Mouse (Mus musculus) monocyte, adult 5-6 weeks (primary cell): ENCODE results near the gene 4930451I11Rik. TPM values are rescaled to one million over a fixed set of nuclear protein-coding genes. Genes with fewer than 3 reads are reported as not detected.

Experiments used
- ATAC-seq: fragments of 153-309, 156-312 bp; replicated peaks from 2 replicates; pipeline ENCODE4 v1.8.0; 2017; ENCODE audit warnings: mild to moderate bottlenecking; ENCODE audit not compliant: low TSS enrichment, insufficient number of reproducible peaks, severe bottlenecking, poor library complexity, low FRiP score
- total RNA-seq: library from RNA; stranded (forward); fragments of 200-1000, 200-491, 200-594 nt; gene quantifications from 3 replicates; pipeline ENCODE4 v1.2.3, GENCODE M21; 2017

Gene 4930451I11Rik
- total RNA-seq, 1 experiment from 2014 or later, result not detected

DNA sequence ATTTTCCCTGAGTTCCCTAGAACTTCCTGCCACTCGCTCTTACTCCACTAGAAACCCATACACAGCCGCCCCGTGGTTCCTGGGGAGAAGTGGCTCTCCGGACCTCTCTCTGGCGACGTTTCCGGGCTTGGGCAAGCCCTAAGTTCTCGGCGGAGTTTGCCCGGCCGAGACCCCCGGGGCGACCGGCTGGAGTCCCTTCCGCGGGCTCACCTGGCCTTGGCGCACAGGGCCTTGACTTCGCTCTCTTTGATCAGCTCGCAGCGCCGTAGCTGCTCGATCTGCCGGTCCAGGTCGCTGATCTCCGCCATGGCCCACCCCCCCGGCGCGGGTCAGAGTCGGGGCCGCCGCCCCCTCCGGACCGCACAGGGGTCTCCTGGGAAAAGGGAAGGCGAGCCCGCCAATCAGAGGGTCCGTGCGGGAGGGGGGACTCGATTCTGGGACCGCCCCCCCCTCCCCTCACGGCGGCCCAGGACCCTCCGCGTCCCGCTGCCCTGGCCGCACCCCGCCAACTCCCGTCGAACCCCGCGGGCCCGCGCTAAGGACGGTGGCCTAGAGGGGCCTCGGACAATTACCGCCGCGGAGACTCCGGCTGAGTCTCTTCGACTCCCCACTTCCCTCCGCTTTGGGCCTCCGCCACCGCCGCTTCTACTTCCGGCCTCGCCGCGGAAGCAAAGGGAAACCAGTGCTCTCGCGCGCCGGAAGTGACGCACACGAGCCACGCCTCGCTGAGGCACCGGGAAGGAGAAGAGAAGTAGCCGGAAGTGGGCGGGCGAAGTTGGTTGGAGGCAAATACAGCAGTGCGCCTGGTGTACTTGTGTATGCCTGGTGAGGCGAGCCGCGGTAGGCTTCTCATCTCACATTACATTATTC lies 39.4 kb downstream of the 4930451I11Rik start, which contains the start of gene Ppp4c:
Gene Ppp4c, minus strand, starts transcription at position 646 of the 870 bp plus-strand sequence.
- ATAC-seq, result peak; percentile 91

DNA sequence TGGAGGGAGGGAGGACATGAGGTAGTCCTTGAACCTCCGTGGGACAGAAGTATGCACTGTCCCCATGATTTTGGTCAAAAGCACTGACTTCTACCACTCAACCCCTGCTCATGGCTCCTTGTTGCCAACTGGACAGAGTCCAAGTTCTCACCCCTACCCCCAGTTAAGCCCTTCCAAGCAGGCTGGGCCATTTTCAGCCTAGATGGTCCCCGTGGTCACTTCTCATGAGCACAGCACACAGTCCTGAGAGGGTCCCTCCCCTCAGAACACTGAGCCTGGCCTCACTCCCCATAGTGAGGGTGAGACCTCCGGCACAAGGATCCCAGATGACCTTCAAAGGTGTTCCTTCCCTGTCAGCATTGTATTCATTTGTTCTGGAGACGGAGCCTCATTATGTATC lies 42.3 kb downstream of the 4930451I11Rik start:
- no peak for ATAC-seq

DNA sequence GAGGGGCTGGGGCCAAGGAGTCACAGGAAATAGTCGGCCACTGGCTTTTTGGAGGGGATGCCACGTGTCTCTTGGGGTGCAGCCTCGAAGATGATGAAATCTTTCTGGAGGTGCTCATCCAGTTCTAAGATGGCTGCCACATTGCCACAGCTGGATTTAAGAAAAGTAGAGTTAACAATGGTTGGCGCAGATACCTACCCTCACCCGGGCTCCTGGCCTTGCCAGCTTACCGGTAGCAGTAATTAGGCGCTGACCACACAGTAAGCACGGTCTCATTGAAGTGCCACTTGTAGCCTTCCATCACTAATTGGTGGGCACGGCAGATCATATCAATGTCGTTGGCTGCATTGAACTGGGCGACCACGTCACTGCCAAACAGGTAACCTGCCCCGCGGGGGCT lies 45.3 kb downstream of the 4930451I11Rik start:
- no peak for ATAC-seq

DNA sequence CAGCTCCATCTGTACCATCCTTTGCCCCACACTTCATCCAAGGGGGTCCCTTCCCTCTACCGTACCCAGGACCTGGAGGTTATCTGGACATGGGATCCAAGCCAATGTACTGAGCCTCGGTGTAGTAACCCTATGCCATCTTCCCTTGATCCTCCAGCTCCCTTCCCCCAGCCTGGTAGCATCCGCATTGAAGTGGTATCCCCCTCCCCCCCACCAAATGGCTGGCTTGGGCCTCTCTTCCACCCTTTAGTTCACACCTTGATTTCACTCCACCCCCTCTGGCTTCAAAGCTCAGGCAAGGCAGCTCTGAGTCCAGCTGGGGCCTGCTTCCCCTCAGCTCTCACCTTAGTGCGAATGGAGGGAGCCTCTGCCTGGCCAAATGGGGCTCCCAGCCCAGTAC lies 46.4 kb downstream of the 4930451I11Rik start:
- no peak for ATAC-seq

DNA sequence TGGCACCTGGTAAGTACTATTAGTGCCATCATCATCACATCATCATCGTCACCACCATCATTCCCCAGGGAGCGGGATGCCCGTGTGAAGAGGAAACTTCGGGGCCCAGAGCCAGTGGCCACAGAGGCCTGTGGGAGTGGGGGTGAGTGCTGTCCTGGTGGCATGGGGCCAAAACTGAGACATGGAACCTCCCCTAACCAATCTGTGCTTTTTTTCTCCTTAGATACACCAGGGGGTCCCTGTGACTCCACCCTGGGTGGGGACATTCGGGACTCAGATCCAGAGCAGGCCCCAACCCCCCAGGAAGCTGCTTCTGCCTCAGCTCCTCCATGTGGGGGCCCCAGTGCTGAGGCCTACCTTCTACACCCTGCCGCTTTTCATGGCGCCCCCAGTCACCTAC lies 47.0 kb downstream of the 4930451I11Rik start:
- ATAC-seq, result no peak

DNA sequence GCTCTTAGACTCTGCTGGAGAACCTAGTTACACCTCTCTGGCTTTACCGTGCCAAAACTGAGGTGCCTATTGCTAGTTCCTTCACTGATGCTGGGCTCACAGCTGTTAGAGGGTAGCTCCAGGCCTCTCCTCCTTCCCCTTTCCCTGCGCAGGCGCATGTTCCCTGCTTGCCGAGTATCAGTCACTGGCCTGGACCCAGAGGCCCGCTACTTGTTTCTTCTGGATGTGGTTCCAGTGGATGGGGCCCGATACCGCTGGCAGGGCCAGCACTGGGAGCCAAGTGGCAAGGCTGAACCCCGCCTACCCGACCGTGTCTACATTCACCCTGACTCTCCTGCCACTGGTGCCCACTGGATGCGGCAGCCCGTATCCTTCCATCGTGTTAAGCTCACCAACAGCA lies 48.7 kb downstream of the 4930451I11Rik start:
- ATAC-seq, result no peak

DNA sequence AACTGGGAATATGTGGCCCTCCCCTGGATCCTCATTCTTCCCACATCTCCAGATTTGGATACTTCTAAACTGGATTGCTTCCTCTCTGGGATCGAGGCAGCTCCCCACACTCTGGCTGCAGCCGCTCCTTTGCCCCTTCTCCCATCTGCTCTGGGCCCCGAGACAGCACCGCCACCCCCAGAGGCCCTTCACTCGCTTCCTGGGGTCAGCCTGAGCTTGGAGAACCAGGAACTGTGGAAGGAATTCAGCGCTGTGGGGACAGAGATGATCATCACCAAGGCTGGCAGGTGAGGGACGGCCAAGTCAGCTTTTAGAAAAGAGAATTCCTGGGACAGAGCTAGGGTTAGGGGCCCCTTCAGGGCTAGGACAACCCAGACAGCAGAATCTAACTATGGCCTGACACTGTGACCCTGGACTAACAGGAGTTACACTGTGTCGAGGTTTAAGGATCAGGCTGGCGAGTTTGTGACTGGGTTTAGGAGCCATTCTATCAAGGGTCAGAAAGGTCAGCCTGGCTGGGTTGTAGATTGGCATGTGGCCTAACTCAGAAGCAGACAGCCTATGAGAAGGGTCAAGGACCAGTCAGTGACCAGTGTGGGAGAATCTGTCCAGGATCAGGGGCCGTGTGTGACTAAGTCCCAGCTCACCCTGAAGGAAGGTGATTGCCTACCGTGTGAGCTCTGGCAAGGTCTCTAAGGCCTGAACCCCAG lies 49.6 kb downstream of the 4930451I11Rik start:
- no peak for ATAC-seq

DNA sequence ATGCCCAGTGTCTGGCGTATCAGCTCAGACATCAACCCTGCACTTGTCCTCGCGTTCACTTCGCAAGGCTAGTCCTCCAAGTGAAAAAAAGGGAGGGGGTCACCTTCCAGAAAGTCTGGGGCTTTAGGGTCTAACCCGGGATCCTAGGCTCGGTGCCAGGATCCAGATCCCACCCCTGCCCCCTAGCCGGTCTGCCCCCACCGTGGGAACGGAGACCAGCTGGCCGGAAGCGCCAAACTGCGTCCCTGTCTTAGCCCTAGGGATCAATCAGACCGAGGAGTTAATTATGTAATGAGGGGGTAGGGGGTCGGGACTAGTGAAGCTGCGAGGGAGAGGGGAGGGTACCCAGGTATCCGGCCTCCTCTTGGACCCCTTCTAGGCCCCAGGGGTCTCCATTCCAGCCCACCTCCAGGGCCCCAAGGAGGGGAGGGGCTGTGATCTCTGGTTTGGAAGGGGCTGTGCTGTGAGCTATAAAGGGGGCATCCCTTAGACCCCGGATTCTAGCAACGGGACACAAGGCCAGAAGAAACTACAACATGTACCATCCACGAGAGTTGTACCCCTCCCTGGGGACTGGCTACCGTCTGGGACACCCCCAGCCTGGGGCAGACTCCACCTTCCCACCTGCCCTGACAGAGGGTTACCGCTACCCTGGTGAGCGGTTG lies 50.3 kb downstream of the 4930451I11Rik start, which contains the start of gene Tbx6:
Gene Tbx6, plus strand, starts transcription at position 513 of the 665 bp plus-strand sequence.
- ATAC-seq, result no peak

Other genes with a start within 250 kb of the 4930451I11Rik start
- gene Apobr, start 246.7 kb downstream of the 4930451I11Rik start, total RNA-seq, result 124 to 141 TPM (median 133 TPM) in 3 replicates
- 74.9 to 128 TPM (median 92.8 TPM) in 3 replicates for gene Cln3, start 245.8 kb downstream of the 4930451I11Rik start, total RNA-seq
- 8.3 to 10.4 TPM (median 9.8 TPM) in 3 replicates for gene Il27, start 236.7 kb downstream of the 4930451I11Rik start, total RNA-seq
- gene Nupr1, start 200.8 kb downstream of the 4930451I11Rik start, total RNA-seq, result 212 to 314 TPM (median 272 TPM) in 3 replicates
- gene Sgf29, start 182.3 kb downstream of the 4930451I11Rik start, total RNA-seq, result 37.5 to 42.9 TPM (median 42.9 TPM) in 3 replicates
- gene Sult1a1, start 155.2 kb downstream of the 4930451I11Rik start, total RNA-seq, result 1.2 to 4.9 TPM in 2 of 3 replicates, not detected in the other
- 68.4 to 80.5 TPM (median 78.3 TPM) in 3 replicates for gene Bola2, start 136.2 kb downstream of the 4930451I11Rik start, total RNA-seq
- gene Slx1b, start 135.9 kb downstream of the 4930451I11Rik start, total RNA-seq, result 3.0 to 6.2 TPM (median 6.1 TPM) in 3 replicates
- 1,450 to 2,051 TPM (median 1,984 TPM) in 3 replicates for gene Coro1a, start 123.9 kb downstream of the 4930451I11Rik start, total RNA-seq
- gene Mapk3, start 72.0 kb downstream of the 4930451I11Rik start, total RNA-seq, result 40.9 to 55.3 TPM (median 48.6 TPM) in 3 replicates
- 18.3 to 26.4 TPM (median 23.7 TPM) in 3 replicates for gene Gdpd3, start 65.3 kb downstream of the 4930451I11Rik start, total RNA-seq
- 139 to 175 TPM (median 161 TPM) in 3 replicates for gene Ypel3, start 54.7 kb downstream of the 4930451I11Rik start, total RNA-seq
- gene Tbx6, start 50.2 kb downstream of the 4930451I11Rik start, total RNA-seq, result 2.0 to 3.8 TPM (median 2.2 TPM) in 3 replicates
- gene Ppp4c, start 39.1 kb downstream of the 4930451I11Rik start, total RNA-seq, result 235 to 253 TPM (median 240 TPM) in 3 replicates
- 12.6 TPM in 1 of 3 replicates, not detected in the others for gene Fam57b, start 34.0 kb downstream of the 4930451I11Rik start, total RNA-seq
- not detected in 3 replicates for gene Doc2a, start 15.8 kb upstream of the 4930451I11Rik start, total RNA-seq
- gene Hirip3, start 30.3 kb upstream of the 4930451I11Rik start, total RNA-seq, result 11.0 to 39.0 TPM (median 11.8 TPM) in 3 replicates
- gene Ino80e, start 30.7 kb upstream of the 4930451I11Rik start, total RNA-seq, result 19.2 to 46.1 TPM (median 34.5 TPM) in 3 replicates
- gene Taok2, start 53.1 kb upstream of the 4930451I11Rik start, total RNA-seq, result 37.9 to 49.8 TPM (median 38.3 TPM) in 3 replicates
- gene Tmem219, start 91.3 kb upstream of the 4930451I11Rik start, total RNA-seq, result 37.3 to 57.4 TPM (median 43.2 TPM) in 3 replicates
- 7.9 to 31.1 TPM (median 16.9 TPM) in 3 replicates for gene Kctd13, start 97.2 kb upstream of the 4930451I11Rik start, total RNA-seq
- gene Asphd1, start 117.9 kb upstream of the 4930451I11Rik start, total RNA-seq, result not detected in 3 replicates
- gene Sez6l2, start 118.9 kb upstream of the 4930451I11Rik start, total RNA-seq, result 0.64 to 3.6 TPM (median 1.3 TPM) in 3 replicates
- gene Cdipt, start 144.3 kb upstream of the 4930451I11Rik start, total RNA-seq, result 43.2 to 53.6 TPM (median 43.9 TPM) in 3 replicates
- gene Cdiptos, start 144.5 kb upstream of the 4930451I11Rik start, total RNA-seq, result 2.8 to 9.8 TPM (median 5.5 TPM) in 3 replicates
- 95.0 to 131 TPM (median 111 TPM) in 3 replicates for gene Mvp, start 183.0 kb upstream of the 4930451I11Rik start, total RNA-seq
- 2.9 to 7.8 TPM (median 5.2 TPM) in 3 replicates for gene Pagr1b, start 184.8 kb upstream of the 4930451I11Rik start, total RNA-seq
- 3.8 to 52.6 TPM (median 4.4 TPM) in 3 replicates for gene Pagr1a, start 185.7 kb upstream of the 4930451I11Rik start, total RNA-seq
- gene Gm42742, start 189.5 kb upstream of the 4930451I11Rik start, total RNA-seq, result 6.4 to 36.5 TPM (median 36.3 TPM) in 3 replicates
- not detected in 3 replicates for gene Prrt2, start 189.6 kb upstream of the 4930451I11Rik start, total RNA-seq
- gene Maz, start 195.4 kb upstream of the 4930451I11Rik start, total RNA-seq, result 16.7 to 36.3 TPM (median 30.1 TPM) in 3 replicates
- gene Kif22, start 210.8 kb upstream of the 4930451I11Rik start, total RNA-seq, result 0.85 to 3.7 TPM (median 0.97 TPM) in 3 replicates